Mouse (Mus musculus): Measurements from ENCODE around the gene Il25. TPM values are rescaled to one million over a fixed set of nuclear protein-coding genes. Genes with fewer than 3 reads are reported as not detected.

Gene Il25
- polyA plus RNA-seq, 1 experiment from 2014 or later: not detected

DNA sequence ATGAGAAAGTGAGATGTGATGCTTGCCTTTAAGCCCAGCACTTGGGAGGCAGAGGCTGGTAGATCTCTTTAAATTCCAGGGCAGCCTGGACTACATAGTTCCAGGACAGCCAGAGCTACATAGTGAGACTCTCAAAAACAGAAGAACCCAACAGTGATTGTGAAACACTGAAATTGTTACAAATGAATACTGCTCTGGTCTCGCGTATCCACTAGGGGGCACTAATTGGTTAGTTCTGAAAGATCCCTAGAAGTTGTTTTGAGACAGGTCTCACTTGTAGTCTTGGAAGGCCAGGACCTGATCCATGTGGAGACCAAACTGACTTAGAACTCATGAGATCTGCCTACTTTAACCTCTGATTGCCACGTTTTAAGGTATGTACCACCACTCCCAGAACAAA lies 32.1 kb upstream of the Il25 start:
- H3K36me3 ChIP-seq (ENCODE audit: insufficient read depth, low read length): peaks cover 29% of the 10 kb centered on the region
- H3K9me3 ChIP-seq (ENCODE audit: low read length): no peaks in the 10 kb centered on the region
- H3K9ac ChIP-seq (replicated peaks; ENCODE audit: low read length): no peak overlapping the region
- H3K27me3 ChIP-seq (ENCODE audit: insufficient read depth, low read length): no peaks in the 10 kb centered on the region
- no peak overlapping the region for H3K4me2 ChIP-seq (replicated peaks; ENCODE audit: low read depth, low read length)
- peak; percentile 40; the same call in 1 of the 2 replicates for ATAC-seq (ENCODE audit: low FRiP score, low TSS enrichment)
- no peak overlapping the region for H3K4me3 ChIP-seq (ENCODE audit: low read length)
- H3K27ac ChIP-seq (ENCODE audit: low read length): 0 out of 2 replicates have a peak overlapping the region, but pooled peaks have one; percentile 8
- peaks cover 27% of the 10 kb centered on the region for H3K4me1 ChIP-seq (ENCODE audit: insufficient read depth, low read length)
- WGBS: under 1% methylated on average over 3 of the region's 3 CpGs

DNA sequence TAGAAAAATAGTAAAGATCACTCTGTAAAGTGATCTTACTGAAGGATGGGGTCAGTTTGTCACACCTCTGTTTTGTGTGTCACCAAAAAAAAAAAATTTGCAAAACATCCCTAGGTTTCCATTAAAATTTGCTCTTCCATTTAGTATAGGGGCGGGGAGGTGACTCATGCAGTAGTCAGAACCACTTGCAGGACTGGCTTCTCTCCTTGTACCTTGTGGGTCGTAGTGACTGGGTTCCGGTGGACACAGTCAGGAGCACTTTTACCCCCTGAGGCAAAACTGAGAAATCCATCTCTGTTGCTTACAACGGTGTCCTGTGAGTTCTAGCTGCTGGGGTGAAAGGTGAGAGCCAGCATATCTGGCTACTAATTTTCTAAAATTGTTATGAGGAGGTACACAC lies 28.9 kb upstream of the Il25 start:
- H3K4me2 ChIP-seq (replicated peaks; ENCODE audit: low read depth, low read length): no peak overlapping the region
- 0 out of 2 replicates have a peak, but pooled peaks cover 2% of the 10 kb centered on the region for H3K4me1 ChIP-seq (ENCODE audit: insufficient read depth, low read length)
- no peak for ATAC-seq (ENCODE audit: low FRiP score, low TSS enrichment)
- H3K9me3 ChIP-seq (ENCODE audit: low read length): no peaks in the 10 kb centered on the region
- H3K36me3 ChIP-seq (ENCODE audit: insufficient read depth, low read length): peaks cover 24% of the 10 kb centered on the region
- 85% methylated on average over 4 of the region's 4 CpGs for WGBS
- H3K4me3 ChIP-seq (ENCODE audit: low read length): no peak overlapping the region
- no peak overlapping the region for H3K27ac ChIP-seq (ENCODE audit: low read length)
- no peak overlapping the region for H3K9ac ChIP-seq (replicated peaks; ENCODE audit: low read length)
- H3K27me3 ChIP-seq (ENCODE audit: insufficient read depth, low read length): no peaks in the 10 kb centered on the region

DNA sequence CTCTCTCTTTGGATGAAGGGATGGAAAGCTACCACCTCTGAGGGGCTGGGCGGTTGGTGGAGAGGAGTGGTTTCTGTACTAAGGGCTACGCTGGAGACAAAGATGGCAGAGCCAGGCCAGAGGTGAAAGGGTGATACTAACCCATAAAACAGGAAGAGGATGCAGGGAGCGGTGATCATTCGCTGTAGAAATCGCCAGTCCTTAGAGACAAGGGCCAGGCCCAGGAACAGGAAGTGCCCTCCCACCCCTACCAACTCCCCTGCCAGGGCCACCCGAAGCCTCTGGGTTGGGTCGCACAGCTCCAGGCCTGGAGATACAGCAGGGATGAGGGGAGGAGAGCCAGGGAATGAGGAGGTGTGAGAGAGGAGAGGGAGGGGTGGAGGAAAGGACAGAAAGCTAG lies 23.8 kb upstream of the Il25 start:
- 59% methylated on average over 7 of the region's 7 CpGs for WGBS
- Histone ChIP-seq H3K9ac (replicated peaks; ENCODE audit: low read length) (no peak overlapping the region), H3K4me1 (ENCODE audit: insufficient read depth, low read length) (peaks cover 19% of the 10 kb centered on the region), H3K36me3 (ENCODE audit: insufficient read depth, low read length) (peaks cover 24% of the 10 kb centered on the region), H3K4me2 (replicated peaks; ENCODE audit: low read depth, low read length) (no peak overlapping the region), H3K4me3 (ENCODE audit: low read length) (no peak overlapping the region), H3K27ac (ENCODE audit: low read length) (no peak overlapping the region), H3K9me3 (ENCODE audit: low read length) (no peaks in the 10 kb centered on the region), H3K27me3 (ENCODE audit: insufficient read depth, low read length) (no peaks in the 10 kb centered on the region)
- no peak for ATAC-seq (ENCODE audit: low FRiP score, low TSS enrichment)

DNA sequence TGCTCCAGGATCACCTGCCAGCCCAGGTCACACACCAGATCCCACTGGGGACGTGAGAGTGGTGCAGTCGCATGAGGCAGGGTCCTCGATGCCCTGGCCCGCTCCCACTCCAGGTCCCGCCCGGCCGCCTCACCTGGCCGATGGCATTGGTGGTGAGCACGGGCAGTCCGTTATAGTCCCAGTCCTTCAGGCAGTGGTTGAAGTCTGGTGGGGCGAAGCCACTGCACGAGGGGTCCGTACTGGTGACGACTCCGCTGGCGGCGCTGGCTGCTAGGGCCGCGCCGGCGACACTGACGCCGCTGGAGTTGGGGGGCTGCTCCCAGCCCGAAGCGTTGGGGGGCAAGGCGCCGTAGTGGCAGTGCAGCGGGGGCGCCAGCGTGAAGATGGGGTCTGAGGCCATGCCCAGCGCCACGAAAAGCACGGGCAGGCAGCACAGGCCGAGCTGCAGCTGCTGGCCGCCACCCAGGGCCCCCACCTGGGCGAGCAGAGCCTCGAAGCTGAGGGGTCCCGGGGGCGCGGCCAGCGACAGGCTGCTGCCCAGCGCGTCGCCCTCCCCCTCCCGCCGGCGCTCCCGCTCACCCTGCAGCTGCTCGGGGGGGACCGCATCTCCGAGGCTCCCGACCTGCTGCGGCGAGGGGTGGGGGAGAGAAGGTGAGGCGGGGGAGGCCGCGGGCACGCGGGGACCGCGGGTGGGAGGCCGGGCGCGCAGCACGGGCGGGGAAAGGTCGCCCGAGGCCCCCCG lies 20.2 kb upstream of the Il25 start:
- Histone ChIP-seq H3K36me3 (ENCODE audit: insufficient read depth, low read length) (peaks cover 24% of the 10 kb centered on the region), H3K4me3 (ENCODE audit: low read length) (peak overlapping the region; percentile 86), H3K9me3 (ENCODE audit: low read length) (no peaks in the 10 kb centered on the region), H3K27me3 (ENCODE audit: insufficient read depth, low read length) (no peaks in the 10 kb centered on the region), H3K4me1 (ENCODE audit: insufficient read depth, low read length) (peaks cover 20% of the 10 kb centered on the region), H3K9ac (replicated peaks; ENCODE audit: low read length) (peak overlapping the region; percentile 85), H3K4me2 (replicated peaks; ENCODE audit: low read depth, low read length) (peak overlapping the region; percentile 98), H3K27ac (ENCODE audit: low read length) (peak overlapping the region; percentile 75)
- ATAC-seq (ENCODE audit: low FRiP score, low TSS enrichment): peak; percentile 52
- 3% methylated on average over 49 of the region's 69 CpGs for WGBS

DNA sequence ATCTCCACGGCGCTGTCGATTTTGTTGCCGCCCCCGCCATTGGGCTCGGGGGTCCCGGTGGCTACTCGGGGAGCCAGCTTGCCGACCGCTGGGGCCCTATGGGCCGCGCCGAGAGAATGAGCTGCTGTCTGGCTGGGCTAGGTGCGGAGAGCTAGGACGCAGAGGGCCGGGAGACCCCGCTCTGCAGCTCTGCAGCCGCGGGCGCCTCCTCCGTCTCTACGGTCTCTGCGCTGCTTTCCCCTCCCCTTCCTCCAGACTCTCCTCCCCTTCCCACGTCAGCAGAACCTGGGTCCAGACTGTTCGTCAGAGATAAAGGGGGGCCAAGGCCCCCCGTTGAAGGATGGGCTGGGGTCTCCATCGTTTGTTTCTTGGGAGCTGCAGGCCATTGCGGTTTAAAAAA lies 19.6 kb upstream of the Il25 start, which contains the start of gene Slc22a17:
Slc22a17 (minus strand) TSS at position 247 of the 400 bp plus-strand sequence.
- peak within 1 kb of the TSS; percentile 86 for H3K4me3 ChIP-seq (ENCODE audit: low read length)
- H3K36me3 ChIP-seq (ENCODE audit: insufficient read depth, low read length): peaks cover 19% of the 10 kb centered on the region
- WGBS: 0% methylated on average over 28 of the region's 28 CpGs
- peak within 1 kb of the TSS; percentile 85 for H3K9ac ChIP-seq (replicated peaks; ENCODE audit: low read length)
- H3K4me1 ChIP-seq (ENCODE audit: insufficient read depth, low read length): peaks cover 20% of the 10 kb centered on the region
- ATAC-seq (ENCODE audit: low FRiP score, low TSS enrichment): peak; percentile 92
- H3K27me3 ChIP-seq (ENCODE audit: insufficient read depth, low read length): no peaks in the 10 kb centered on the region
- H3K4me2 ChIP-seq (replicated peaks; ENCODE audit: low read depth, low read length): peak within 1 kb of the TSS; percentile 98
- peak within 1 kb of the TSS; percentile 75 for H3K27ac ChIP-seq (ENCODE audit: low read length)
- no peaks in the 10 kb centered on the region for H3K9me3 ChIP-seq (ENCODE audit: low read length)

DNA sequence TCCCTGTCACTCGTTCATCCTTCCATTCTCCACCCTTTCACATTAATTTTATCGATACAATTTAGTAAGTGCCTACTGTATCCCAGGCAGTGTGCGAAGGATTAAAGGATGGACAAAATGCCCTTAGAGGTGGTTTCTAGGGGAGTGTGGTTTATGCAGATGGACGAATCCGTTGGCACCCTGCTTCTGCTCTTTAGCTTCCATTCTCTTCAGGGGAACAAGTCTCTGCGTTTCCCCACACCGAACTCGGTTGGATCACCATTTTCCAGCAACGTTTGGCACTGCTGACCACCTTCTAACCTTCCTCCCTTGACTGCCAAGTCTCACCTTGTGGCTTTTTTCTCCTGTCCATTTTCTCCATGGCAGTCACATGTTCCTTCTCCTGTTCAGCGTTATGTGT lies 19.2 kb upstream of the Il25 start:
- H3K9ac ChIP-seq (replicated peaks; ENCODE audit: low read length): peak overlapping the region; percentile 85
- no peaks in the 10 kb centered on the region for H3K27me3 ChIP-seq (ENCODE audit: insufficient read depth, low read length)
- H3K36me3 ChIP-seq (ENCODE audit: insufficient read depth, low read length): peaks cover 18% of the 10 kb centered on the region
- H3K4me1 ChIP-seq (ENCODE audit: insufficient read depth, low read length): peaks cover 20% of the 10 kb centered on the region
- peak overlapping the region; percentile 98 for H3K4me2 ChIP-seq (replicated peaks; ENCODE audit: low read depth, low read length)
- peak overlapping the region; percentile 86 for H3K4me3 ChIP-seq (ENCODE audit: low read length)
- ATAC-seq (ENCODE audit: low FRiP score, low TSS enrichment): no peak; the same call in 1 of the 2 replicates
- no peaks in the 10 kb centered on the region for H3K9me3 ChIP-seq (ENCODE audit: low read length)
- no peak overlapping the region for H3K27ac ChIP-seq (ENCODE audit: low read length)
- 16% methylated on average over 10 of the region's 10 CpGs for WGBS

DNA sequence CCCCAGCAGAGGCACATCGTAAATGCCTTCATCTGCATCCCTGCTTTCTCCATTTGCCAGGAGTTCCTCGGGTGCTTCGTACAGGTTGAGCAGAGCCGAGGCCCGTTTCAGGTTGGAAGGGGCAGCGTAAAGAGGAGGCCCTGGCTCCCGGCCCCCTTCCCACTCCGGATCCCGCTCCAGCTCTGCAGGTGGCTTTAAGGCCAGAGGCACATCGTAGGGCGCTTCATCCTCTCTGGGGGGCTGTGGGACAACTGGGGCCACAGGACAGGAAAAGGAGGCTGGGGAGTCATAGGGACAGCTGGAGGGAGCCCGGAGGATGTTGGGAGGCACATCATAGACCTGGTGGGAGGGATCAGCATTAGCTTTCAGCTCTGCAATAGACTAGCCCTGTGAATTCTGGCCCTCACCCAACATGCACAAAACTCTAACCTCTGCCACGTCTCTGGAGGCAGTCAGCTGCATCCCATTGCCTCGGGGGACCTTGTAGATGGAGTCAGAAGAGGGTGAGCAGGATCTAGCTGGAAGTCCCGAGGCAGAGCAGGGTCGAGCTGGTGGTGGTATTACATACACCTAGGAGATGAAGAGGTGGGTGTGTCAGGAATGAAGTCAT lies 12.3 kb upstream of the Il25 start:
- no peak overlapping the region for H3K4me2 ChIP-seq (replicated peaks; ENCODE audit: low read depth, low read length)
- no peak for ATAC-seq (ENCODE audit: low FRiP score, low TSS enrichment)
- H3K27me3 ChIP-seq (ENCODE audit: insufficient read depth, low read length): no peaks in the 10 kb centered on the region
- peaks cover 20% of the 10 kb centered on the region for H3K4me1 ChIP-seq (ENCODE audit: insufficient read depth, low read length)
- WGBS: 88% methylated on average over 16 of the region's 16 CpGs
- no peak overlapping the region for H3K4me3 ChIP-seq (ENCODE audit: low read length)
- no peak overlapping the region for H3K9ac ChIP-seq (replicated peaks; ENCODE audit: low read length)
- H3K9me3 ChIP-seq (ENCODE audit: low read length): peaks cover 13% of the 10 kb centered on the region
- H3K27ac ChIP-seq (ENCODE audit: low read length): no peak overlapping the region
- H3K36me3 ChIP-seq (ENCODE audit: insufficient read depth, low read length): peaks cover 48% of the 10 kb centered on the region

DNA sequence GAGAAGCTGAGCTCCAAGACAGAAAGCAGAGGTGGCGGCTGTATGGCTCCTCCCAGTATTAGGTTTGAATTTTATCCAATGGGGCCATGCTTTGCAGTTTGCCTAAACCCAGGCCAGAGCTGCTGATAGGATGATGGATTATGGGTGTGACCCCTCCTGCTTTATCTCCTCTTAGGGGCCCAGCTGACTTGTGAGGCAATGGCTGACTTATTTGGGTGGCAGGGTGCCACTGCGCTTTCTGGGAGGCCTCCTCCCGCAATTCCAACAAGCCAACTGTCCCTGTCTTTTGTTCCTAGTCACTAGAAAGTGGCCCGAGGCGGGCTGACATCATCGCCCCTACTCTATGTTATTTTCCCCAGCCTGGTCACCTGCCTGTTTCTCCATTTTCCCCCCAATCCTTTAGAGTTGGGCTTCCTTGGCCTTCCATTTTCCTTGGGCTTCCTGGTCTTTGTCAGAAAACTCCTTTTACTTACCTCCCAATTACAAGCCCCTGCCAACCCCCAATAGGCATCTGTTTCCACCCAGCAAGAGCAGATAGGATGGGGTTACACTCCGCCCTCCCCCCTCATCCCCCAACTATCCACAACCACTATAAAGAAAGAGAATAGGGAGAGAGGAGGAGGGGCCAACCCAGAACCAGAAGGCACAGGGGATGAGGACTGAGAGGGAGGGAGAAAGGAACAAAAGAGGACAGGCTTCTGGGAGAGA lies 7.7 kb upstream of the Il25 start:
- 16% methylated on average over 7 of the region's 7 CpGs for WGBS
- peak overlapping the region; percentile 81 for H3K4me2 ChIP-seq (replicated peaks; ENCODE audit: low read depth, low read length)
- H3K27ac ChIP-seq (ENCODE audit: low read length): peak overlapping the region; percentile 99
- H3K9me3 ChIP-seq (ENCODE audit: low read length): peaks cover 13% of the 10 kb centered on the region
- H3K4me1 ChIP-seq (ENCODE audit: insufficient read depth, low read length): peaks cover 35% of the 10 kb centered on the region
- H3K4me3 ChIP-seq (ENCODE audit: low read length): peak overlapping the region; percentile 55
- H3K27me3 ChIP-seq (ENCODE audit: insufficient read depth, low read length): 0 out of 2 replicates have a peak, but pooled peaks cover 2% of the 10 kb centered on the region
- H3K9ac ChIP-seq (replicated peaks; ENCODE audit: low read length): peak overlapping the region; percentile 82
- H3K36me3 ChIP-seq (ENCODE audit: insufficient read depth, low read length): peaks cover 22% of the 10 kb centered on the region; the same call in 1 of the 2 replicates
- peak; percentile 63 for ATAC-seq (ENCODE audit: low FRiP score, low TSS enrichment)

DNA sequence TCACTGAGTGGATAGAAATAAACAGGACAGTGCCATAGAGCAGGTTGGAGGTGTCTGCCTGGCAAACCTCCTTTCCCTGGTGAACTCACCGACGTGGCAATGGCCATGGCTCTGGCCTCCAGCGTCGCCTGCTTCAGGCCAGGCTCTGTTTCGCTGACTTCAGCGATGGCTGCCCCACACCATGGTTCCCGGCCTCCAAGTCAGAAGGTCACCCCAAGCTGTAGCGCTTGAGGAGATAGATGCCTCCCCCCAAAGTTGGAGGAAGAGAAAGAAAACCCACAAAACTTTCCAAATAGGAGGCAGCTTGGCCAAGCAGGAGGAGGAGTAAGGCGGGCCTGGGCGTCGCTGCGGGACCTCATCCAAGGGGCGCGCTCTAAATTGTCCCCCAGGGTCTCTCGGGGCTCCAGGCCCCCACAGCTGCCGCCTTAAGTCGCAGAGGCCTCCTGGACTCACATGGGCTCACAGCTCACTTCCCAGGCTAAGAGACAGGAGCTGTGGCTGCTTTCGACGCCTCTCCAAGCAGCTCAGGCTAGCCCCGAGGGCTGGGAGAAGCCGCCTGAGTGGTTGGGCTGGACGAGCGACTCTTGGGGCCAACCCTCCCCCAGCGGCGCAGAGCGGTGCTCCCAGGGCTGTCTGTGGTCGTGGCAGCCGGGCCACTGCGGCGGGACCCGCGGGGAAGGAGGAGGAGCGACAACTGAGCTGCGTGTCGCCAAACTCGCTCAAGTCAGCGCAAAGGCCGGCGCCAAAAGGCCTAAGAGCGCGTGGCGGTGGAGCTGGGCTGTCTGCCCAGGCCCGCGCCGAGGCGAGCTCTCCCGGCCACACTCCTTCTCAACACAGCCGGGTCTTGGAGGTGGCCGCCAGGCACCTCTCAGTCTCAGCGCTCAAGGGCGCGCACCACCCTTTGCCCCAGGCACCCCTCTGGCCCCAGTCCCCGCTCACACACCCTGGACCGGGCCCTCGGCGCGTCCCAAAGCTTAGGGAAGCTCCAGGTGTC lies 6.8 kb upstream of the Il25 start, which contains the start of gene Efs:
Efs (minus strand) TSS at position 778 of the 994 bp plus-strand sequence.
- Histone ChIP-seq H3K4me2 (replicated peaks; ENCODE audit: low read depth, low read length) (peak within 1 kb of the TSS; percentile 81), H3K27ac (ENCODE audit: low read length) (peak within 1 kb of the TSS; percentile 99), H3K9me3 (ENCODE audit: low read length) (peaks cover 13% of the 10 kb centered on the region), H3K4me1 (ENCODE audit: insufficient read depth, low read length) (peaks cover 36% of the 10 kb centered on the region), H3K9ac (replicated peaks; ENCODE audit: low read length) (peak within 1 kb of the TSS; percentile 82), H3K4me3 (ENCODE audit: low read length) (peak within 1 kb of the TSS; percentile 55), H3K27me3 (ENCODE audit: insufficient read depth, low read length) (0 out of 2 replicates have a peak, but pooled peaks cover 2% of the 10 kb centered on the region), H3K36me3 (ENCODE audit: insufficient read depth, low read length) (peaks cover 15% of the 10 kb centered on the region; the same call in 1 of the 2 replicates)
- 2% methylated on average over 57 of the region's 57 CpGs for WGBS
- peak; percentile 72 for ATAC-seq (ENCODE audit: low FRiP score, low TSS enrichment)
